Mouse (Mus musculus) cerebellum, adult 11-12 months (tissue): ENCODE data around the gene Efnb1.
"Not testable (repeated sequence)": the region's sequence is repeated elsewhere in the genome, so short reads cannot be mapped to it uniquely, and the experiment has no call there.

Experiments used
- DNase-seq: peaks from one replicate; pipeline ENCODE4 v3.0.0; 2022

Efnb1 gene

DNA sequence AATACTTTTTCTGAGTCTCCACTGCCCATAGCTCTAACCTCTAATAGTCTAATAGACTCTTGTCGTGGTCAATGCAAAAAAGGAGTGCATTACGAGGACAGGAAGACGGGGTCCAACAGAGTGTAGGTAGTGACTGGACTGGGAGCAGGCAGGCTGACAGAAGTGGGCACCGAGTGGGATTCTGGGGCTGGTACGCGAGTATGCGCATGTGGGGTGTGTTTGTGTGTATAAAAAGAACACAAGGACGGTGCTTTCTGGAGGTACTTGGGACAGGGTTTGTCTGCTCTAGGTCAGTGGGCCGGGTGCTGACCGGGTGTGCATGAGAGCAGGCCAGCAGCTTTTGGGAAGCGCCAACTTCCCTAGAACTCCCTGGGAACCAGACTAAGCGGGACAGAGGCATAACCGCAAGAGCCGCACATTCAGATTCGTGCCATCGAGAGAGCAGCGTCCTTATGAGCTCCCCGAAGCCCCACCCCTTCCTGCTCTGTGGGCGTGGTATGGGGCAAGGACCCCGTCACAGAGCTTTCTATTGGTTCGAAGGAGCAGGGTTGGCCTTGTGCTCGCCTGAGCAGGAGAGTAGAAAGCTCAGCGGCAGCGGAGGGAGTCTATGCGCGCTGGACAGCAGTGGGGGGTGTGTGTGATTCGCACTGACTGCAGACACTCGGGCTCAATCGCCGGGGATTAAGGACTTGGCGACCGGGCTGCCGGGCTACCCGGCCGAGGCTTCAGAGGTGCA is at the start of gene Efnb1:
Gene Efnb1 (plus strand): TSS at position 608 of the 736 bp plus-strand sequence.
- peak; percentile 89 for DNase-seq

DNA sequence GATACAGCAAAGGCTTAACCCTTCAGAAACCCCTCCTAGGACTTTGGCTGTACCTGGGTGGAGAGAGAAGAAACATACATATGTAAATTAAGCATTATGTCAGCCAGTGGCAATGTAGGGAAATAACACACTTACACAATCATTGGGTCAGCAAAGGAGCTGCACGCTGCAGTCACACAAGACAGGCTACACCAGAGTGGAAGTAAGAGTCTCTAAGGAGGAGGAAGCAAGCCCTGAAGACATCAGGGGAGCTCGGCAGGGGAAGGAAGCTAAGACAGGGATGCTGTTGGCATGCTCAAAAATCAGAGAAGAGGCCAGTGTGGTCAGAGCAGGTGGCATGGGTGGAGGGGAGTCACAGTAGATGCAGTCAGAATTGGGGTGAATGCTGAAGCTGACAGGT is 43.2 kb upstream of the Efnb1 start:
- DNase-seq: no peak

DNA sequence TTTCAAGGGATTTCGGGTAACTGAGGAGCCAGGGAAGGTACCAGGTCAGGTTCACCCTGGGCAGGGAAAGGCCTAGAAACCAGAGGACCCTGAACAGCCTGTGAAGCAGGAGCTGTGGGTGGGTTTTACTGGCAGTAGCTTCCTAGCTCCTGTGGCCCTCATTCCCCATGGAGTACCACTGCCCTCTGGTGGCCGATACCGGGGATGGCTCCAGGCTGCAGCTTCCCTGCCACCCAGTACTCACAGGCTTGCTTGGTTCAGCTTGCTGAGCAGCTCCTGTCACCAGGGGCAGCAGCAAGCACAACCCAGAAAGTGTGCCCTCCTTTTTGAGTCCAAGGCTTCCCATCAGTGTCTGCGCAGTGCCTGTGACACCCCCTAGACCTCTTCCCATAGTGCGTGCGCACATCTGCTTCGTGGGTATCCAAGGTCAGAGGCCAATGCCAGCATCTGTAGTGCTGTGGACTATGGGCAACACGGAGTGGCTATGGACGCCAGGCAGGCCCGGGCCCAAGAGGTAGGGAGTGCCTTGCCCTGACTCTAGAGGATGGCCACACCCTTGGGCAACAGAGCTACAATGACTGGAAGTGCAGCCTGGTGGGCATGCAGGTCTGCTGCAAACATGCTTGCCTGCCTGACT is 24.7 kb upstream of the Efnb1 start:
- not testable (repeated sequence) for DNase-seq

DNA sequence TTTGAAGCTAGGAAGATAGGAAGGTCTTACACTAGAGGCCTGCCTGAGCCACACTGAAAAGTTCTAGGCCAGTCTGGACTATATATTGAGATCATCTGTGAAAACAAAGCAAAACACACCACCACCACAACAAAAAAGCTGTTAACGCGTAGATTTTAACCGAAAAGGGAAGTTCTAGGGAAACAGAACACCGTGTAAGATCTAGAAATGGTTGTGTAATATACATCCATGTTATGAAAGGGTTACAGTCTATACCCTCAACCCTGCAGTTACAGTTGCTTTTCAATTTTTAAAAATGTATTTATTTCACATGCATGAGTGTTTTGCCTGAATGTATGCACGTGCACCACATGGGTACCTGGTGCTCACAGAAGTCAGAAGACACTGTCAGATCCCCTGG is 16.4 kb upstream of the Efnb1 start:
- no peak for DNase-seq

DNA sequence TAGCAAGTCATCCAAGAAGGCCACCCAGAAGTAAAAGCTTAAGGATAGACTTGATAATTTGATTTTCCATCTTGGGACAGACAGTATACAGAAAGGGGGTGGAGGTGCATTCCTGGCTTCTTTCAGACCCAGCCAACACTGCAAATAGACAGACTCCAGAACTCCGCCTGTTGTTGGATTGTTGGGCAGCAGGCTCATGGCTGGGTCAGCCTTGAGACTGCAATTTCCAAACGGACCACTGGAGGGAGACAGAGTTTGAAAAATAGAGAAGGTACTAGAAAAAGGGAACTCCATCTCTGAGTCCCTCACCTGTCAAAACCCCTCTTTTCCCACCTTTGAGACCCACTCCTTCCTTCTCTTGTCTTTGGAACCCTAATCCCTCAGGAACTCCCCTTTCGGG is 5.9 kb upstream of the Efnb1 start:
- DNase-seq: no peak

DNA sequence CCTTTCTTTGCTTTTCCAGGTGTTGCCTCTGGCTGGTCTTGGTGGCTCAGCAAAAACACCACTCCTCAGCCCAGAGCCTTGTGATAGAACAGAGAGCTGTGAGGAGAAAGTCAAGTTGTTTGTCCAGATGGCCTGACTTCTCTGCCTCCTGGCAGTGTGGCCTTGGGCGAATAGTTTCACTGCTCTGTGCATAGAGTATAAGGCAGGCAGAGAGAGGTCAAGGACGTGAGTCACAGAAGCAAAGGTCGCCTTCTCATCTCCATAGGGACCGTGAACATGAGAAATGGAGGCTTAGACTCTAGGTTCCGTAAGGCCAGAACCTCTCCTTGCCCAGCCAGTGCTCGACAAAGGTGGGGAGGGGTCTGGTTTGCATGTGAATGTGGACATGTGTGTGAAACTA is 3.4 kb upstream of the Efnb1 start:
- no peak for DNase-seq

DNA sequence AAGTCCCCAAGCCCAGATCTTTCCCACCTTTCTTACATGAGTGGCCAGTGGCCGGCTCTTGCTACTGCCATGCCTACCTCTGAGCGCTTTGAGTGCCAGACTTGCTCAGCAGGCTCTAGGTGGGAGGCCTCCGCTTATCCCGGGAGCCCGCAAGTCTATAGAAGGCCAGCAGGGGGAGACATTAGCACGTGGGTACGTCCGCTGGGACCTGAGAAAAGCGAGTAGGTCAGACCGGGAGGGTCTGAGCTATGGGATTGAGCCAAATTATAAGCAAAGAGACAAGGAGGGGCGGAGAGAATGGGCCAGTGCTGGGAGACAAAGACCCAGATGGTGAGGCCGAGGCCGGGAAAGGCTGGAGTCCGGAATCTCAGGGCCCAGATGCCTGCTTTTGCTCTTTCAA is 1.0 kb upstream of the Efnb1 start:
- peak; percentile 80 for DNase-seq

DNA sequence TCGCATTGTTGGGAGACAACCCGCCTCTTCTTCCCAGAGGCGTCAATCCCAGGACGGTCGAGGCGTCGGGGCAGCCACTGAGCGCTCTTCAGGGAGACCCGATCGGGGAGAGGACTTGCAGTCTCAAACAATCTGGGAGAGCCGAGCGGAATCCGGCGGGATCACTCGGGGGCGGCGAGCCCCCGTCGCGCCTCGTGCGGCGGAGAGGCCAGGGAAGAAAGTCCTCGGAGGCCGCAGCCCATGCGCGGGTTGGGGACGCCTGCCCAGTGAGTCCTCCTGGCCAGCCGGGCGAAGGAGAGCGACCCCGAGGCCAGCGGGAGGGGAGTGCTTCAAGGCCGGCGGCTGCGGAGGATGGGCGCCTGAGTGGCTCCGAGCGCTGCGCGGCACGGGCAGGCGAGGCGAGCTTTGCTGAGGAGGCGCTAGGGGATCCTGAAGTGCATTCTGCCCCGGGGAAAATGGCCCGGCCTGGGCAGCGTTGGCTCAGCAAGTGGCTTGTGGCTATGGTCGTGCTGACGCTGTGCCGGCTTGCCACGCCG is 569 bp downstream of the Efnb1 start:
- peak; percentile 31 for DNase-seq

DNA sequence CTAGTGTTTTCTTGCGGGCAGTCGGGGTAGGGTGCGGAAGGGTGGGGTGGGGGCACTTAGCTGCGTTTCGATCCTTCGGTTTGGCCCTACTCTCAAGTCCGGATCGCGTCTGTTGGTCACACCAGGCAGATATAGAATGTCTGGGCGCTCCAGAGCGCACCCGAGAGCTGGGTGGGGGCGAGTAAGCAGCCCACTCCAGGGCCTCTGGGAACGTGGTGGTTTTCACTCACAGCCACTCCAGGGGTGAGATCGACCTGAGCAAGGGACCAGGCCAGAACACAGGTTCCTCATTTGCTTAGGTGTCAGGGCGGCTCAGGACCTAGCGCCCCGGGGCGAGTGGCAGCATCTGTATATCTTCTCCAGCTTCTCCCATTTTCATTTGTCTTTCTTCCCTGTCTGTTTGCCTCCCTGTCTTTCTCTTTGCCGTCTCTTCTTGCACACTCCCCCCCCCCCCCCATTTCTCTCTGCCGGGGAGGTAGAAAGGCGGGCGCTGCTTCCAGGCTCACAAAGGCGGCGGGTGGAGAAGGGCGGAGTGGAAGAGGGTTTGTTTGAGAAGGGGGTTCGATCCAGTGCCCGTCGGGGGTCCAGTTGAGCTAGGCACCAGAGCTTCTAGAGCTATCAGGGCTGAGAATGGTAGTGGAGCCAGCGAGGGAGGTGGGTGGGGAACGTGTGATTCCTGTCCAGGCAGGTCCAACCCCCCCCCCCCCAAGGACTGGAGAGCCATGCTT is 1.4 kb downstream of the Efnb1 start:
- no peak for DNase-seq

DNA sequence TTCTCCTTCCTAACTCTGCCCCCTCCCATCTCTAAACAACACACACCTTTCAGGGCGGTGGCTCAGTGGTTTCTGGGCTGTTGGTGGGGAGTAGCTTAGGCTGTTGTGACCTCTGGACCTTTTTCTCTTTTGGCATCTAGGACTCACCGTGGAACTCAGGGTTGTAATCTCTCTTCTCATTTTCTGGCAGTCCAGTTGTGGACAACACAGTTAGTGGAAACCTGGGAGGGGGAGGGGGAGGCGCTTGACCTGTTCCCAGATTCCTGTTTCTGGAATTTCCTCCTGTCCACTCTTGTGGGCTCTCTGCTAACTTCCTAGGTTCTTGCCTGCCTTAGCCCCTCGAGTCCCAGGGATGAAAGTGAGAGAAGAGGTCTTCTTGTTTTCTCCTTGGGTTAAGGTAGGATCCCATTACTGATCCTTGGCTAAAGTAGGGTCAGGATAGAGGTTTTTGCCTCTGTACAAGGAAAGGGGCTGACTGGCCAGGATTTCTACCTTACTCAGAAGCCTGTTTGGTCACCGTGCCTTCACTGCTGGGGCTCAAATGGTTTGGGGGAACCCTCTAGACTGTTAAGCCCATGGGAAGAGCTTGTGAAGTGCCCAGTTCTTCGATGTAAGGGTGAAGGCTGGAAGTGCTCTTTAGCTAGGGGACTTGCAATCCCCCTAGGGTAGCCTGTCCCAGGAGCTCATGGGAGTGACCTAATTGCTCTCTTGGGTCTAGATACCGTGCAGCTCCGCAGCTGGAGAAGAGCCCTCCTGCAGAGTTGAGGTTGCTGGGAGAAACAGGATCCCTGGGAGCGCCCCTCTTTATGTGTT is 2.2 kb downstream of the Efnb1 start:
- DNase-seq: no peak

DNA sequence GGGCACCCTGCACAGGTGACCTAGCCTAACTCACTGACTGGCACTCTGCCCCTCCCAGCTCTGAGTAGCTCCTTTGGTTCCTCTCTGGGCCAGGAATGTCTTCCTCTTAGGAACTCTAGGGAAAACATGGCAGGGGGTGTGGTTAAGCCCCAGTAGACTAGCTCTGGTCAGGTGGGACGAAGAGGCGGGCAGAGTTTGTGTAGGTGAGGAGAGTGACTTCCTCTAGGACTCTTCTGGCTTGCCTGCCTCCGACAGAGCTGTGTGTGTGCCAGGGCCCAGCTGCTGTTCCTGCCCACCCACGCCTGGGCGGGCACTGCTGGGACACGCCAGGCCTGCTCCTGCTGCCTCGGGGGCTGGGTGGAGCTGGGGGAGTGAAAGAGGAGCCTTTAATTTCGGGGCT is 5.1 kb downstream of the Efnb1 start:
- DNase-seq: no peak

DNA sequence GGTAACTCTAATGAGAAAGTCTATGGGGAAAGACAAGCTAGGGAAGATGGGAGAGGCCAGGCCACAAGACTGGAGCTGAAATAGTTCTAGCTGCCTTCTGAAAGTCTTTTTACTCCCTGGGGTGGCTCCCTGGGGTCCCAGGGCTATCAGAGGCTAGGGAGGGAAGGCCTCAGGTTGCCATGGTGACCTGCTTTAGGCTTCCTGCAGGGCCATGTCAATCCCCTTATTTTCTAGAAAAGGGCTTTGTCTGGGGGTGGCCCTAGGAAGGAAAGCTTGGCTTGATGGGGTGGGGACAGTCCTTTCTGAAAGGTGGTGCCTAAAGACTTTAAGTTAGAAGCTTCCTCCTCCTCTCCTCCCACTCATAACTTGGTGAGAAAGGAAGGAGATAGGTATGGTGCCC is 6.0 kb downstream of the Efnb1 start:
- no peak for DNase-seq

DNA sequence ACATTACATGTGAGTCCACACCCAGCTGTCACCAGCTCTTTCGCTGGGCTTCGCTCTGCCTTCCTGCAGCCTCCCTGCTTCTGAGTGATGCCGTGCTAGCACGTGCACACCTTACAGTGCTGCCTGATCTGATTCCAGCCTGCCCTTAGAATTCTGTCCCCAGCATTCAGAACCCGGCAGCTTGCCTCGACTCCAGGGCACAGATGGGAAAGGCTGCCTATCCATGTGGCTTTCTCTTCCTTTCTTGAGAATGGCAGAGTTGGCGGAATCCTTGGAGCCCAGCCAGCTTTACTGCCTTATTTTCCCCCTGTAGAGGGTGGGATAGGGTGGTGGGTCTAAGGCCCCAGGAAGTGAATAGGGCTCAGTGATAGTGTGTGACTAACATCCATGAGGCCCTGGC is 9.6 kb downstream of the Efnb1 start:
- DNase-seq: no peak

DNA sequence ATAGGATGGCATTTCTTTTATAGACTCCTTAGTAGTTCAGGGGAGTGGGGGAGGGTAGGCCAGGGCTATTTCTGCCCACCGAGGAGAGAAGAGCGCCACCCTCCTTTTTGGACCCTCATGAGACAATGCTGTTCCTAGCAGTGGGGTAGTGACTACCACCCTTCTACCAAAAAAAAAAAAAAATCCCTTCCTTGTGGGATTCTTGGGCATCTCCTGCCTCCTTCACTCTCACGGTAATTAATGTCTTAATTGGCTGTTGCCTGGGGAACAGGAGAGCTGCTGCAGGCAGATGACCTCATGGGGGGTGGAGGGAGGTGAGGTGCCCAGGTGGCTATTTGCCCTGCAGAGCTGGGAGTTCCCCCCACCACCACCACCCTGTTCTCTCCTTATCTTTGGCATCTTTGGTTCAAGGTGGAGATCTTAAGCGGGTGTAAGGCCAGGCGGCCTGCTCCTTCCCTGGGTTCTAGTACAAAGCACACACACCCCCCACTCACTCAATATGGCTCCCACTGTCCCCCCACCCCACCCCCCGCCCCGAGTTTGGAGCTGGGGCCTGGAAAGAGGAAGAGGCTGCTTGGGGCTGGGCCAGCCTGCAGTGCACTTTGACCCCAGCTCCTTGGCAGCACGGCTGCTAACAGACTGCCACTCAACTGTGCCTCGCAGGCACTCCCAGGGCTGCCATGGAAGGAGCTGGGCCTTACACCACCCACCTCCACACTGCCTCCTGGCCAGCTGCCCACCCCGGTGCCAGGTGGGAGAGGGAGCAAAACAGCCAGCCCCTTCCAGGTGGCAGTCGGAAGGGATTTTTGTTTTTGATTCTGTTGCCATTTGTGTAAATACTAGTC is 12.4 kb downstream of the Efnb1 start:
- no peak for DNase-seq

DNA sequence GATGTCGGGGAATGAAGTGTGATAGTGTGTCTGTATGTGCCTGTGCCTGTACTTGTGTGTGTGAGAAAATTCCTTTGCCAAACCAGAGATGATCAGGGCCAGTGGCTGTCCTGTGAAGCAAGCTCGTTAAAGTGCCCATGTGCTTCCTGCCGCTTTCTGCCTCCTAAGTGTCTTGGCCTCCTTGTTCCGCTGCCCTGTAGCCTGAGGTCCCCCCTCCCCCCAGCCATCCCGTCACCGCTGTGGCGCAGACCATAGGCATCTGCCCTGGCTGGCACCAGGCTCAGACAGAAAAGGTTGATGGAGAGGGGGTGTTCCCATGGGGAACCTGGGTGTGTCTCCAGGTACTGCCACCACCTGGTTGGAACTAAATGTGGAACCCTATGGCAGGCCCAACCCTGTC is 13.1 kb downstream of the Efnb1 start:
- no peak for DNase-seq

DNA sequence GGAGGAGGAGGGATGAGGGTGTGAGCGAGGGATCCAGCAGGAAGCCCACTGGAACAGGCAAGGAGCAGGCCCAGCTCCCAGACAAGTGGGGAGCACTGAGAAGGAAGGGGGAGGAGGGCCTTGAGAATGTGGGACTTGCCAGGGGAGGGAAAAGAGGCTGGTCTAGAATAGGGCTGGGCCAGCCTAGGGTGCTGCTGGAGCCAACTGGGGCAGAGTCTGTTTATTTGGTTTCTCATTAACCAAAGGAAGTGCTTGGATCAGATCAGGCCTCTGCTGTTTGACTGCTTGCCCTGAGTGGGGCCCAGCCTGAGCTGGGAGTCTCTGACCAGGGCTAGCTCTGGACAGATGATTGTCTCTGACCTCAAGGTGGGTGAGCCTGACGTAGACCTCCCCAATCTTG is 14.0 kb downstream of the Efnb1 start:
- no peak for DNase-seq

DNA sequence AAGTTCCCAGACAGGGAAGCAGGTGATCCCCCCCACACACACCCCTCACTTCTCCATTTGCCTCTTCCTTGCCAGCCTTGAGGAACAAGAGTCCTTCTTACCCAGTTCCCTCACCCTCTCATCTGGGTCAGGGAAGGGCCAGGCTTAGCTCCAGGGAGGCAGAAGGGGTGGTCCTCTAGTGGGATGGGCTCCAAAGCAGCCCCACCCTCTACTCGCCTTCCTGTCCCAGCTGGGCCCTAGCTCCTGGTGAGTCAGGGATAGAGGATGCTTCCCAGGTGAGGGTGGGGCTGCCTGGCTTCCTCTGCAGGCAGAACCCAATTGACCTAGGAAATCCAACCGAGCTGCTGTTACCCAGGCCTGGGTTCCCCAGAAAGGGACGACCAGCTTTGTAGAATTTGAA is 14.8 kb downstream of the Efnb1 start:
- no peak for DNase-seq

DNA sequence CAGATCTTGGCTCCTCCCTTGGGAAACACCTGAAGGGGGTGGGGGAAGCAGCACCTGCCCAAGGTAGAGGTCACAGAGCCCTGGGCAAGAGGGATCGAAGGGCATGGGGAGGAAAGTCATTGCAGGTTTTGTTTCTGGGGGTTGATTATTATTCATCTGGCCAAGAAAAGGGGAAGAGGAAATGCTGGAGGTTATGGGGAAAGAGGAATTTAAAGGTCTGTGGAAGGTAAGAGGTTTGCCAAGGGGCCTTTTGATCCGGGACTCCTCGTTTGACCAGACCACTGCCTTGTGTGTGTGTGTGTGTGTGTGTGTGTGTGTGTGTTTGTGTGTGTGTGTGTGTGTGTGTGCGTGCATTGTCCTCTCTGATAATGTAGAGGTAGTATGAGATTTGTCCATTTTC is 15.5 kb downstream of the Efnb1 start:
- no peak for DNase-seq

DNA sequence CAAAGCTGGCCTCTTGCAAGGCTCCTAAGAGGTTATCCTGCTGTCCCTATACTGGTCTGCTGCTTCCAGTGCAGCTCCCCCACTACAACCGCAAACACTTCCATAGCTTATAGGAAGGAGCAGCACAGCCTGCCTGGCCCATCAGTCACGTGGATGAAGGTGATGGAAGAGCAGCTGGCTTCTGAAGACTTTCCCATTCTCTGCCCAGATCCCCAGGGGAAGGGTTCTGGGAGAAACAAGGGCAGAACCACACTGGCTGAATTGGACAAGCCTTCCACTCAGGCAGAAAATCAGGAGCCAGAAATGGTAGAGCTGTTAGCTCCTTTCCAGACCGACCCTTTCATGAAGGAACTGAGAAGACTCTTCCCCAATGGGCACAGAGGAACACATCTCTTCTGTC is 16.2 kb downstream of the Efnb1 start:
- no peak for DNase-seq

DNA sequence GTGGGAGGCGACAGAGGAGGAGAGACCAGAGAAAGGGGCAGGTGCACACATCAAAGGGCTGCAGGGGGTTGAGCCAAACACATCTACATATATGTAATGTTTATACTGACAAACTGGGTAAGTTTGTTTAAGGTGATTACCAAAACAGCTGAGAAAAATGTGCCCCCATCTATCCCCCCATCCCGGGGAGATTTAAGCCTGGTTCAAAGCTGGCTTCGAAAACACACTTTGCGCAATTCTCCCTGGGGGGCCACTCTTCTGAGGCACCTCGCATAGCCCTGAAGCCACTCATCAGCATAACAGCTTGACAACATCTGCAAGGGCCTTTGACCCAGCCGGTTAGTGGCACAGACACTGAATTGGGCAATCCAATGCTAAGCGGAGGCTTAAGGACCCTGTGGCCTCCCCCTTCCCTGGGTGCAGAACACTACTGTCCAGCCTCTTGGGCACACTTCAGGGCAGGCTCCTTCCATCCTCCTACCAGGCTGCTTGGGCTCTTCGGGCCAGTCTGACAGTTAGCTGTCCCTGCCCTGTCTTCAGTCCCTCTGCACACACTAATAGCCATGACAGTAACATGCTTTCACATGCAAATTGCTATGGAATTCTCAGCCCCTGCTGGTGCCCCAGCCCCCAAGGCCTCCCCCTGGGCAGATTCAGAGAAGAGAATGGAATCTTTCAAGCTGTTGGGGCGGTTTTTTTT is 16.8 kb downstream of the Efnb1 start:
- DNase-seq: no peak

DNA sequence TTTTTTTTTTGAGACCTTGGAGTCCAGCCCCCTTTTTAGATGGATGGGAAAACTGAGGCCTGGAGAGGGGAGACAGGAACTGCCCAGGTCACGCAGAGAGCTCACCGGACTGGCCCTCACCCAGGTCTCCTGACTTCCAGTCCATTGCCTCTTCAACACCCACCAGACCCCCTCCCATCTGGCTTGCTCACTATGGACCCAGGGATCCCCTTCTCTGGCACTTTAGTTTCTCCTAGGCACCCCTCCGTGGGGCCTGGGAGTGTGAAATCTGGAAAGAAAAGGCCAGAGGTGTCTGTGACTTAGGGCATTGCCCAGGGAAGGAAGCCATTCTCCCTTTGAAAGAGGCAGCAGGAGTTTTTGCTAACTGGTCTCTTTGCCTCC is 17.3 kb downstream of the Efnb1 start:
- no peak for DNase-seq

DNA sequence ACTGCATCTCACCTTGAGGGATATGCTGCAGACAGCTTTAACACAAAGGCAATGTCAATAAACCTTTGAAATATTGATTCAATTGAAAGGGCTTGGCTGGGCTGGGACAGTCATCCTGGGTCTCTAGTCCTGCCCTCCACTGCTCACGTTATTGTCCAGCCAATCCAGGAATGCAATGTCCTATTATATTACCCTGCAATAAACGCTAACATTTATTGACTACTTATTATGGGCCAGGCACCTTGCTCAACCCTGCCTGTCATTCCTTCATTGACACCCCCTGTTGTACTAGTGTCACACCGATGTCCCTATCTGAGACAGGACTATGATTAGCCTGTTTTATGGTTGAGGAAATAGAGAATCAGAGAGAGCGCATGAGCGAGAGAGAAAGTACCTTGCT is 18.4 kb downstream of the Efnb1 start:
- DNase-seq: no peak
